Comparison of ENCODE assay signal across 23 mouse cellular contexts in the genomic region with DNA sequence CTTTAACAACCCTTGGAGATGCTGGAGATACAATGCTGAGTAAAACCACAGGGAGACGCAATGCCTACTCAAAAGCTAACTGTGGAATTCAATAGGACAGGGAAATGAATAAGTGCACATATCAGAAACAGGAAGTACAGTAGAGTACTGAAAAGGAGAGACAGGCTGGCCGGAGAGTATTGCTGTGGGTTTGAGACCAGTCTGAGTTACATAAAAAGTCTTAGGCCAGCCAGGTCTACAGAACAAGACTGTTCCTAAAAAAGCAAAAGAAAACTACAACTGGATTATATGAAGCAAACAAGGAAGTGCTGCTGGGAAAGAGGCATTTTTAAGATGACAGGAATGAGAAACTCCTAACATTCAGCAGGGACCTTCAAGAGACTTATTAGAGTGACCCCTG.
"Had no signal": no experiment of that assay in that cellular context is flagged by ENCODE, and none has a peak within 500 bp of the region (broad histone marks: within the 10 kb centered on the region; RNA-seq: fewer than 3 reads in every experiment).

No protein-coding gene starts in this region.

- H3K27ac ChIP-seq: heart, embryonic 13.5 days; heart, embryonic 15.5 days; hindbrain, embryonic 13.5 days; hindbrain, embryonic 15.5 days; hindbrain, postnatal 0 days; layer of hippocampus, adult 2 months; left cerebral cortex, adult 2 months; limb, embryonic 10.5 days; limb, embryonic 12.5 days; liver, embryonic 13.5 days had no signal

- H3K4me2 ChIP-seq: heart, embryonic 11.5 days; heart, embryonic 13.5 days; heart, embryonic 15.5 days; hindbrain, embryonic 13.5 days; hindbrain, embryonic 15.5 days; limb, embryonic 12.5 days; liver, embryonic 11.5 days; liver, embryonic 13.5 days had no signal

- H3K4me3 ChIP-seq: heart, embryonic 13.5 days; heart, embryonic 15.5 days; hindbrain, embryonic 13.5 days; hindbrain, embryonic 15.5 days; layer of hippocampus, adult 2 months; left cerebral cortex, adult 2 months; limb, embryonic 10.5 days; limb, embryonic 12.5 days; liver, embryonic 13.5 days had no signal

- H3K27me3 ChIP-seq: heart, embryonic 13.5 days; heart, embryonic 15.5 days; hindbrain, embryonic 13.5 days; hindbrain, embryonic 15.5 days; limb, embryonic 12.5 days; liver, embryonic 13.5 days had no signal

- ATAC-seq: hindbrain, postnatal 0 days; intestine, embryonic 16.5 days had no signal

- H3K9ac ChIP-seq: heart, embryonic 13.5 days; heart, embryonic 15.5 days; hindbrain, embryonic 13.5 days; hindbrain, embryonic 15.5 days; limb, embryonic 12.5 days; liver, embryonic 13.5 days had no signal

- H3K9me3 ChIP-seq: heart, embryonic 13.5 days; heart, embryonic 15.5 days; hindbrain, embryonic 13.5 days; hindbrain, embryonic 15.5 days; limb, embryonic 10.5 days; limb, embryonic 12.5 days; liver, embryonic 13.5 days had no signal

- DNase-seq: gastrocnemius, postnatal 10 days; gastrocnemius, postnatal 25 days; heart, postnatal 14 days; heart, postnatal 36 days; kidney, adult 11 months; kidney, adult 8-10 months; kidney, postnatal 10 days; kidney, postnatal 25 days; kidney, postnatal 4 days; liver; liver, embryonic 13.5 days had no signal

- H3K4me1 ChIP-seq: hindbrain, embryonic 13.5 days; hindbrain, embryonic 15.5 days; limb, embryonic 10.5 days; limb, embryonic 12.5 days; liver, embryonic 13.5 days had no signal

- H3K36me3 ChIP-seq: heart, embryonic 13.5 days; heart, embryonic 15.5 days; hindbrain, embryonic 13.5 days; hindbrain, embryonic 15.5 days; limb, embryonic 10.5 days; limb, embryonic 12.5 days; liver, embryonic 13.5 days had no signal
